Mouse (Mus musculus): ENCODE results near the gene Ppih. TPM values are rescaled to one million over a fixed set of nuclear protein-coding genes. Genes with fewer than 3 reads are reported as not detected.

Gene Ppih
- polyA plus RNA-seq, 1 experiment: 4.3 TPM

DNA sequence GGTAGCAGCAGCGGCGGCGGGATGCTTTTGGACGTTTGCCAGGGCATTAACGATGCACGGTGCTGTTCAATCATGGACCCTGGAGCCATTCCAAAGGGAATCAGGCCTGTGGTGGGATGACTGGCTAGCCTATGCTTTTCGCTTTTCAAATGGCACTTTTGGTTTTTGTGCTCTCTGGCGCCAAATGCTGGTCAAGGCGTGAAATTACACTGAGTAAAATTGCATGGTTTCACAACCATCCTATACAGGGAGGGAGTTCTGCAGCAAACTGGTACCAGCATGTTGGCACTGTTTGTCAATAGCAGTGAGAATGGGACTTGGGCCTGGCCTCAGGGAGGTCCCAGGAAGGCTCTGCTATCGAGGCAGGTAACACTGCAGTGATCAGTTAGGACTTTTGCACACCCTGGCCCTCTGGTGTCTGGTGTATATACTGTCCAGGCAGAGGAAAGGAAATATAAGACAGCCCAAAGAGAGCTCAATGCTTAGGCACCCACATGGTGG, 18.6 kb upstream of the Ppih start:
- Histone ChIP-seq H3K4me1 (ENCODE audit: control insufficient read depth, insufficient read depth, insufficient read length, low read length) (no peaks in the 10 kb centered on the region), H3K36me3 (ENCODE audit: control insufficient read depth, insufficient read depth, low read length) (no peaks in the 10 kb centered on the region), H3K4me3 (ENCODE audit: low read depth, low read length) (no peak overlapping the region), H3K27ac (ENCODE audit: insufficient read depth, low read depth, low read length) (no peak overlapping the region), H3K27me3 (ENCODE audit: control insufficient read depth, insufficient read depth, low read length) (no peaks in the 10 kb centered on the region)
- 5% methylated on average over 10 of the region's 10 CpGs for WGBS
- TF ChIP-seq POLR2A (IDR thresholded peaks at IDR 0.05; ENCODE audit: low read depth, low read length): no peak
- peak; percentile 54; the same call in 1 of the 2 replicates for TF ChIP-seq CTCF (IDR thresholded peaks at IDR 0.05; ENCODE audit: extremely low read depth, insufficient read length, insufficient replicate concordance, low read depth, low read length)

DNA sequence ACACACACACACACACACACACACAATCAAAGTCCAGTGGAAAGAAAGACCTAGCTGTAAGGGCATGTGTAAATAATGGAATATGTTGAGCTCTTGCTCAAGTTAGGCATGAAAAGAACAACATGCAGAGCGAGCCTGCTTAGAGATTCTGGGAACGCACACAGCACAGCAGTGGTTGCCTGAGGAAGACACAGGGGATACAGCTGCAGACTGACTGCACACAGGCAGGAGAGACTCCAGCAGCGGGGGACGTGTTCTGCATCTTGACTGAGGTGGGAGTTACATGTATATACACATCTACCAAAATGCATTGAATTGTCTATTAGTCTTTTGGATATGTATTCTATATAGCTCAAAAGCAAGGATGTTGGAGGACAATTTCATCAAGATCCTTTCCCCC, 18.1 kb upstream of the Ppih start:
- Histone ChIP-seq H3K36me3 (ENCODE audit: control insufficient read depth, insufficient read depth, low read length) (no peaks in the 10 kb centered on the region), H3K4me1 (ENCODE audit: control insufficient read depth, insufficient read depth, insufficient read length, low read length) (no peaks in the 10 kb centered on the region), H3K27ac (ENCODE audit: insufficient read depth, low read depth, low read length) (no peak overlapping the region), H3K27me3 (ENCODE audit: control insufficient read depth, insufficient read depth, low read length) (no peaks in the 10 kb centered on the region), H3K4me3 (ENCODE audit: low read depth, low read length) (no peak overlapping the region)
- WGBS: 86% methylated on average over 4 of the region's 4 CpGs
- TF ChIP-seq CTCF (IDR thresholded peaks at IDR 0.05; ENCODE audit: extremely low read depth, insufficient read length, insufficient replicate concordance, low read depth, low read length): no peak
- TF ChIP-seq POLR2A (IDR thresholded peaks at IDR 0.05; ENCODE audit: low read depth, low read length): no peak

DNA sequence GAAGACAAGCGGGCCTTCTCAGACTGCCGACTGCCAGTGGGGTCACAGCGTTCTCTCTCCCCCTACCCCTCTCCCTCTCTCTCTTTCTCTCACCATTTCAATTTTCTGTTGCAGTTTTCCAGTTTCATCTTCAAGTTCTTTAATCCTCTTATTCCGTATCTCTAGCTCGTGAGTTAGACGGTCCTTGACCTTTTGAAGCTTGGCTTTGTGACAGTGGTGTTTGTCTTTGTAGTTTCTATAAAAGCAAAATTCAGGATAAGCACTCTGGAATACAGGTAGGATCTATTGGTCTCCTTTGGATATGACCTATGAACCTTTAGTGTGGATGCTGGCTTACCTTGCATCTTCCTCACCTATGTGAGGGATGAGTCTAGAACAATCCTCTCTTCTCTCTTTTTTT, 13.1 kb upstream of the Ppih start:
- H3K4me3 ChIP-seq (ENCODE audit: low read depth, low read length): no peak overlapping the region
- TF ChIP-seq POLR2A (IDR thresholded peaks at IDR 0.05; ENCODE audit: low read depth, low read length): no peak
- TF ChIP-seq CTCF (IDR thresholded peaks at IDR 0.05; ENCODE audit: extremely low read depth, insufficient read length, insufficient replicate concordance, low read depth, low read length): no peak
- no peaks in the 10 kb centered on the region for H3K36me3 ChIP-seq (ENCODE audit: control insufficient read depth, insufficient read depth, low read length)
- H3K27me3 ChIP-seq (ENCODE audit: control insufficient read depth, insufficient read depth, low read length): no peaks in the 10 kb centered on the region
- no peak overlapping the region for H3K27ac ChIP-seq (ENCODE audit: insufficient read depth, low read depth, low read length)
- 78% methylated on average over 6 of the region's 6 CpGs for WGBS
- no peaks in the 10 kb centered on the region for H3K4me1 ChIP-seq (ENCODE audit: control insufficient read depth, insufficient read depth, insufficient read length, low read length)

DNA sequence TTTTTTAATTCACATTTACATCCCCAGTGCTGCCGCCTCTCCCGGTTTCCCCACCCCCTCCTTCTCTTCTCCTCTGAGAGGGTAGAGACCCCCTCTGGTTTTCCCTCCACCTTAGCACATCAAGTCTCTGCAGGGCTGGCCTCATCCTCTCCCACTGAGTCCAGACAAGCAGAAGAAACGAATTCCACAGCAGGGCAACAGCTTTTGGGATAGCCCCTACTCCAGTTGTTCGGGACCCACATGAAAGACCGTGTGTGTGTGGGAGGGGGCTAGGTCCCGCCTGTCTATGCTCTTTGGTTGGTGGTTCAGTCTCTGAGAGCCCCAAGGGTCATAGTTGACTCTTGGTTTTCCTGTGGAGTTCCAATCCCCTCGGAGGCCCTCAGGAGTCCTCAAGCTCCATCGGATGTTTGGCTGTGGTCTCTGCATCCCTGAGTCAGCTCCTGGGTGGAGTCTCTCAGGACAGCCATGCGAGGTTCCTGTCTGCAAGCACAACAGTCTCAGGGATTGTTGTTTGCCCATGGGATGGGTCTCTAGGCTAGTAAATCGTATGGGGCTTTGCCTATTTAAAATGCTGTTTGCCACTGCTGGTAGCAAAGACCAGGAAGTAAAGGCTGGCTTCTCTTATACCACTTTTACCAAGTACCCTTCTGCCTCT, 677 bp upstream of the Ppih start:
- Histone ChIP-seq H3K4me3 (ENCODE audit: low read depth, low read length) (peak overlapping the region; percentile 80), H3K36me3 (ENCODE audit: control insufficient read depth, insufficient read depth, low read length) (peaks cover 9% of the 10 kb centered on the region), H3K27me3 (ENCODE audit: control insufficient read depth, insufficient read depth, low read length) (no peaks in the 10 kb centered on the region), H3K27ac (ENCODE audit: insufficient read depth, low read depth, low read length) (no peak overlapping the region), H3K4me1 (ENCODE audit: control insufficient read depth, insufficient read depth, insufficient read length, low read length) (peaks cover 7% of the 10 kb centered on the region; the same call in 1 of the 2 replicates)
- TF ChIP-seq POLR2A (IDR thresholded peaks at IDR 0.05; ENCODE audit: low read depth, low read length): no peak
- no peak for TF ChIP-seq CTCF (IDR thresholded peaks at IDR 0.05; ENCODE audit: extremely low read depth, insufficient read length, insufficient replicate concordance, low read depth, low read length)
- 30% methylated on average over 10 of the region's 10 CpGs for WGBS

DNA sequence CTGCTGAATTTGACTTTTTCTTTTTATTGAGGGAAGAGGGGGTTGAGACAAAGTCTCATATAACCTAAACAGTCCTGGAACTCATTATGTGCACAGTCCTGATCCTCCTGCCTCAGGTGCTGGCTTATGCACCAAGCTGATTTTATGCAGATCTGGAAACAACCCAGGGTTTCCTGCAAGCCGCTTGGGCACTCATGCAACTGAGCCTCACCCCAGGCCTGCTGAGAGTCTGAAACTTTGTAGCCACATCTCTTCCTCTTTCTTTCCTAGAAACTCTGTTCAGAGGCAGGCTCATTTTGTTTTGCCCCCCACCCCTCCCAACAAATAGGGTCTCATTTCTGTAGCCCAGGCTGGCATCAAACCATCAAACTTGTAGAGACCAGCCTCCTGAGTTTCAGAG, 6.6 kb downstream of the Ppih start:
- Histone ChIP-seq H3K27ac (ENCODE audit: insufficient read depth, low read depth, low read length) (no peak overlapping the region), H3K27me3 (ENCODE audit: control insufficient read depth, insufficient read depth, low read length) (no peaks in the 10 kb centered on the region), H3K36me3 (ENCODE audit: control insufficient read depth, insufficient read depth, low read length) (peaks cover 40% of the 10 kb centered on the region), H3K4me1 (ENCODE audit: control insufficient read depth, insufficient read depth, insufficient read length, low read length) (no peaks in the 10 kb centered on the region), H3K4me3 (ENCODE audit: low read depth, low read length) (no peak overlapping the region)
- 92% methylated on average over 1 of the region's 1 CpGs for WGBS
- TF ChIP-seq POLR2A (IDR thresholded peaks at IDR 0.05; ENCODE audit: low read depth, low read length): no peak
- no peak for TF ChIP-seq CTCF (IDR thresholded peaks at IDR 0.05; ENCODE audit: extremely low read depth, insufficient read length, insufficient replicate concordance, low read depth, low read length)

DNA sequence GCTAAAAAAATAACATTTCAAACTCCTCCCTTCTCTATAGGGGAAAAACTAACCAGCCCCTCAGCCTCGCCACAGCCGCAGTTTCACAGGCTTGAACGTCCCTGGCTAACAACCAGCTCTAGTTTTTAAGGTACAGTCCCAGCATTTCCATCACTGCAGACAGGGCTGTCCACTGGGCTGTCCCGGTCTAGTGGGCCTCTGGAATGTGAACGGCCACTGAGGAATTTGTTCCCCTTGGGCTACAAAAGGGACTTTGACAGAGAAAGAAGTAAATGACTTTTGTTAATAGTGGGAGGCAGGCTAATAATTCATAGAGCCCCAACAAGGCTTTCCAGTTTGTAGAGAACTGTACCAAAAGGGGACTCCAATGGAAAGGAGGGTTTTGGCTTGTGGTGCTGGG, 14.9 kb downstream of the Ppih start:
- H3K4me3 ChIP-seq (ENCODE audit: low read depth, low read length): no peak overlapping the region
- TF ChIP-seq CTCF (IDR thresholded peaks at IDR 0.05; ENCODE audit: extremely low read depth, insufficient read length, insufficient replicate concordance, low read depth, low read length): no peak
- no peak for TF ChIP-seq POLR2A (IDR thresholded peaks at IDR 0.05; ENCODE audit: low read depth, low read length)
- no peak overlapping the region for H3K27ac ChIP-seq (ENCODE audit: insufficient read depth, low read depth, low read length)
- peaks cover 16% of the 10 kb centered on the region for H3K36me3 ChIP-seq (ENCODE audit: control insufficient read depth, insufficient read depth, low read length)
- no peaks in the 10 kb centered on the region for H3K4me1 ChIP-seq (ENCODE audit: control insufficient read depth, insufficient read depth, insufficient read length, low read length)
- WGBS: 87% methylated on average over 5 of the region's 5 CpGs
- no peaks in the 10 kb centered on the region for H3K27me3 ChIP-seq (ENCODE audit: control insufficient read depth, insufficient read depth, low read length)

DNA sequence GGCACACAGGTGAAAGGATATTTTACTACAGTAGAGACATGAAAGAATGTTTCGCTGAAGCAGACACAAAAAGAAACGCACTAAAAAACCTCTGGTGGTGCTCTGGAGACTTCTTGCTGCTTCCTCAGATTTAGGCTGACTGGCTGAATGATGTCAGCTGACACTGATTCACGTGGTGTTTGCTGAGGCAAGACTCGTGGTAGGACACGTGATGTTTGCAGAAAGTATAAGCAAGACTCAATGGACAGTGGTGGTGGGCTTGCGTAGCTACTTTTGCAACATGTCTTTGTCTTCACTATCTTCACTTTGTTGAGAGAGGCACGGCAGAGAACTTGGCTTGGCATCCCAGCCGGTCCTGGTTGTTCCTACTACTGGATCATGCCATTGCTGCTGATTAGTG, 17.1 kb downstream of the Ppih start:
- WGBS: 89% methylated on average over 8 of the region's 8 CpGs
- no peak overlapping the region for H3K4me3 ChIP-seq (ENCODE audit: low read depth, low read length)
- H3K27me3 ChIP-seq (ENCODE audit: control insufficient read depth, insufficient read depth, low read length): no peaks in the 10 kb centered on the region
- H3K27ac ChIP-seq (ENCODE audit: insufficient read depth, low read depth, low read length): no peak overlapping the region
- H3K36me3 ChIP-seq (ENCODE audit: control insufficient read depth, insufficient read depth, low read length): peaks cover 9% of the 10 kb centered on the region
- no peaks in the 10 kb centered on the region for H3K4me1 ChIP-seq (ENCODE audit: control insufficient read depth, insufficient read depth, insufficient read length, low read length)
- TF ChIP-seq CTCF (IDR thresholded peaks at IDR 0.05; ENCODE audit: extremely low read depth, insufficient read length, insufficient replicate concordance, low read depth, low read length) (no peak), POLR2A (IDR thresholded peaks at IDR 0.05; ENCODE audit: low read depth, low read length) (no peak)

All from small intestine, adult 2 months (tissue).